Mouse (Mus musculus) heart, adult 2 months (tissue): Measurements from ENCODE around the gene Themis3.

Experiments used
- CTCF ChIP-seq: fragments of 200-600 bp; IDR thresholded peaks from 2 replicates; pipeline ENCODE4 v1.8.1; 2022; ENCODE audit warnings: antibody characterized with exemption, mild to moderate bottlenecking, moderate library complexity
- EP300 ChIP-seq: fragments of 200-500 bp; IDR thresholded peaks from 2 replicates; pipeline ENCODE4 v1.6.1; 2011; ENCODE audit warnings: low read depth, low read length, control low read depth; ENCODE audit not compliant: insufficient read depth
- POLR2A ChIP-seq: fragments of 200-500 bp; IDR thresholded peaks from 2 replicates; pipeline ENCODE4 v1.6.1; 2011; ENCODE audit warnings: mild to moderate bottlenecking, low read depth, low read length, control low read depth; ENCODE audit not compliant: insufficient read depth

DNA sequence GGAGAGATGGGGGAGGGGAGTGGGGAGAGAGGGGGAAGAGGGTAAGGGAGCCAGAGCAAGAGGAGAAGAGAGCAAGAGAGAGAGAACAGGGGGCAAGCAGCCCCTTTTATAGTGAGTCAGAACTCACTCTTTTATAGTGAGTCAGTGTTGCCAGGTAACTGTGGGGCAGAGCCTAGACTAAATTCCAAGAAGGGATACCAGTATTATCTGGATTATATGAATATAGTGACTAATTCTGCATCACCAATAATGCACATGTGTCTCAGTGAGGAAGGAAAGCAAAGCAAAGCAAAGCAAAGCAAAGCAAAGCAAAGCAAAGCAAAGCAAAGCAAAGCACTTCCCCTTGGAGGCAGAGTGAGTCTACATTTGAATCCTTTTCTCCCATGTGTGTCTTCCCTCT lies 835 bp upstream of the Themis3 start:
- no peak for TF ChIP-seq CTCF
- no peak for TF ChIP-seq POLR2A
- TF ChIP-seq EP300, result no peak
